Mouse (Mus musculus): ENCODE measurements around the gene Slc27a1. TPM values are rescaled to one million over a fixed set of nuclear protein-coding genes. Genes with fewer than 3 reads are reported as not detected.
A peak's percentile ranks its signal among the peaks of the same experiment; 100 is the strongest.

Gene Slc27a1
- total and polyA plus RNA-seq, 3 experiments = 0.33 TPM; not detected in 2

- H3K4me1 ChIP-seq (ENCODE audit: insufficient read depth, low read depth, low read length) = peaks cover 15% of the 10 kb centered on the region; the same call in 1 of the 2 replicates
- H3K9me3 ChIP-seq (replicated peaks) = no peaks in the 10 kb centered on the region
- no peak overlapping the region for H3K4me3 ChIP-seq (ENCODE audit: low read depth, low read length)
- peaks cover 10% of the 10 kb centered on the region for H3K36me3 ChIP-seq (replicated peaks)
- ATAC-seq (ENCODE audit: extremely low read depth, insufficient number of reproducible peaks, low FRiP score, poor library complexity, severe bottlenecking) = no peak
- no peak for DNase-seq (ENCODE audit: low spot score)
- peaks cover 32% of the 10 kb centered on the region for H3K27me3 ChIP-seq (ENCODE audit: insufficient read depth, low read length)
- no peak for TF ChIP-seq GATA1 (IDR thresholded peaks at IDR 0.05; ENCODE audit: borderline replicate concordance, low read length)
- no peak for TF ChIP-seq TAL1 (conservative IDR thresholded peaks at IDR 0.05; ENCODE audit: low read depth, low read length)
- no peak for TF ChIP-seq CTCF (IDR thresholded peaks at IDR 0.05; ENCODE audit: low read depth, low read length)
- TF ChIP-seq GATA2 (IDR thresholded peaks at IDR 0.05; ENCODE audit: borderline replicate concordance, low read depth, low read length) = no peak
- no peak for TF ChIP-seq POLR2AphosphoS5 (IDR thresholded peaks at IDR 0.05; ENCODE audit: insufficient replicate concordance, low read depth, low read length)
Measured at GRCm38 (mm10) chr8:71552770-71553169, 15.9 kb upstream of the Slc27a1 start.

GRCm38 (mm10) chr8:71554001-71554400 is 14.7 kb upstream of the Slc27a1 start:
- no peaks in the 10 kb centered on the region for H3K9me3 ChIP-seq (replicated peaks)
- peaks cover 43% of the 10 kb centered on the region for H3K27me3 ChIP-seq (ENCODE audit: insufficient read depth, low read length)
- DNase-seq (ENCODE audit: low spot score) = no peak
- no peak overlapping the region for H3K4me3 ChIP-seq (ENCODE audit: low read depth, low read length)
- ATAC-seq (ENCODE audit: extremely low read depth, insufficient number of reproducible peaks, low FRiP score, poor library complexity, severe bottlenecking) = no peak
- TF ChIP-seq TAL1 (conservative IDR thresholded peaks at IDR 0.05; ENCODE audit: low read depth, low read length) (no peak), POLR2AphosphoS5 (IDR thresholded peaks at IDR 0.05; ENCODE audit: insufficient replicate concordance, low read depth, low read length) (no peak), GATA2 (IDR thresholded peaks at IDR 0.05; ENCODE audit: borderline replicate concordance, low read depth, low read length) (no peak), CTCF (IDR thresholded peaks at IDR 0.05; ENCODE audit: low read depth, low read length) (no peak), GATA1 (IDR thresholded peaks at IDR 0.05; ENCODE audit: borderline replicate concordance, low read length) (no peak)
- no peaks in the 10 kb centered on the region for H3K36me3 ChIP-seq (replicated peaks)
- peaks cover 24% of the 10 kb centered on the region for H3K4me1 ChIP-seq (ENCODE audit: insufficient read depth, low read depth, low read length)

- ATAC-seq (ENCODE audit: extremely low read depth, insufficient number of reproducible peaks, low FRiP score, poor library complexity, severe bottlenecking) (no peak), DNase-seq (ENCODE audit: low spot score) (no peak)
- H3K27me3 ChIP-seq (ENCODE audit: insufficient read depth, low read length) = peaks cover 47% of the 10 kb centered on the region
- H3K4me1 ChIP-seq (ENCODE audit: insufficient read depth, low read depth, low read length) = peaks cover 27% of the 10 kb centered on the region
- H3K4me3 ChIP-seq (ENCODE audit: low read depth, low read length) = no peak overlapping the region
- no peaks in the 10 kb centered on the region for H3K36me3 ChIP-seq (replicated peaks)
- H3K9me3 ChIP-seq (replicated peaks) = no peaks in the 10 kb centered on the region
- TF ChIP-seq GATA1 (IDR thresholded peaks at IDR 0.05; ENCODE audit: borderline replicate concordance, low read length) = no peak
- no peak for TF ChIP-seq GATA2 (IDR thresholded peaks at IDR 0.05; ENCODE audit: borderline replicate concordance, low read depth, low read length)
- no peak for TF ChIP-seq POLR2AphosphoS5 (IDR thresholded peaks at IDR 0.05; ENCODE audit: insufficient replicate concordance, low read depth, low read length)
- no peak for TF ChIP-seq CTCF (IDR thresholded peaks at IDR 0.05; ENCODE audit: low read depth, low read length)
- TF ChIP-seq TAL1 (conservative IDR thresholded peaks at IDR 0.05; ENCODE audit: low read depth, low read length) = no peak
Measured at GRCm38 (mm10) chr8:71554644-71555043, 14.0 kb upstream of the Slc27a1 start.

GRCm38 (mm10) chr8:71558071-71558957 is 10.4 kb upstream of the Slc27a1 start, which contains the start of gene Tmem221:
Gene Tmem221, minus strand, starts transcription at chr8:71558871.
- TF ChIP-seq GATA2 (IDR thresholded peaks at IDR 0.05; ENCODE audit: borderline replicate concordance, low read depth, low read length) (no peak), POLR2AphosphoS5 (IDR thresholded peaks at IDR 0.05; ENCODE audit: insufficient replicate concordance, low read depth, low read length) (no peak), CTCF (IDR thresholded peaks at IDR 0.05; ENCODE audit: low read depth, low read length) (no peak), GATA1 (IDR thresholded peaks at IDR 0.05; ENCODE audit: borderline replicate concordance, low read length) (no peak), TAL1 (conservative IDR thresholded peaks at IDR 0.05; ENCODE audit: low read depth, low read length) (no peak)
- H3K36me3 ChIP-seq (replicated peaks) = no peaks in the 10 kb centered on the region
- peaks cover 55% of the 10 kb centered on the region for H3K27me3 ChIP-seq (ENCODE audit: insufficient read depth, low read length)
- no peaks in the 10 kb centered on the region for H3K9me3 ChIP-seq (replicated peaks)
- no peak for DNase-seq (ENCODE audit: low spot score)
- H3K4me1 ChIP-seq (ENCODE audit: insufficient read depth, low read depth, low read length) = peaks cover 31% of the 10 kb centered on the region
- ATAC-seq (ENCODE audit: extremely low read depth, insufficient number of reproducible peaks, low FRiP score, poor library complexity, severe bottlenecking) = no peak
- H3K4me3 ChIP-seq (ENCODE audit: low read depth, low read length) = peak within 1 kb of the TSS; percentile 38; the same call in 1 of the 2 replicates

- peaks cover 4% of the 10 kb centered on the region for H3K9me3 ChIP-seq (replicated peaks)
- peaks cover 25% of the 10 kb centered on the region for H3K4me1 ChIP-seq (ENCODE audit: insufficient read depth, low read depth, low read length)
- peak overlapping the region; percentile 38; the same call in 1 of the 2 replicates for H3K4me3 ChIP-seq (ENCODE audit: low read depth, low read length)
- TF ChIP-seq CTCF (IDR thresholded peaks at IDR 0.05; ENCODE audit: low read depth, low read length) (no peak), TAL1 (conservative IDR thresholded peaks at IDR 0.05; ENCODE audit: low read depth, low read length) (no peak), POLR2AphosphoS5 (IDR thresholded peaks at IDR 0.05; ENCODE audit: insufficient replicate concordance, low read depth, low read length) (no peak), GATA1 (IDR thresholded peaks at IDR 0.05; ENCODE audit: borderline replicate concordance, low read length) (no peak), GATA2 (IDR thresholded peaks at IDR 0.05; ENCODE audit: borderline replicate concordance, low read depth, low read length) (no peak)
- ATAC-seq (ENCODE audit: extremely low read depth, insufficient number of reproducible peaks, low FRiP score, poor library complexity, severe bottlenecking) (no peak), DNase-seq (ENCODE audit: low spot score) (no peak)
- peaks cover 53% of the 10 kb centered on the region for H3K27me3 ChIP-seq (ENCODE audit: insufficient read depth, low read length)
- no peaks in the 10 kb centered on the region for H3K36me3 ChIP-seq (replicated peaks)
Measured at GRCm38 (mm10) chr8:71558958-71559690, 9.6 kb upstream of the Slc27a1 start.

- peaks cover 54% of the 10 kb centered on the region for H3K27me3 ChIP-seq (ENCODE audit: insufficient read depth, low read length)
- no peaks in the 10 kb centered on the region for H3K36me3 ChIP-seq (replicated peaks)
- ATAC-seq (ENCODE audit: extremely low read depth, insufficient number of reproducible peaks, low FRiP score, poor library complexity, severe bottlenecking) (no peak), DNase-seq (ENCODE audit: low spot score) (no peak)
- peaks cover 17% of the 10 kb centered on the region for H3K4me1 ChIP-seq (ENCODE audit: insufficient read depth, low read depth, low read length)
- TF ChIP-seq CTCF (IDR thresholded peaks at IDR 0.05; ENCODE audit: low read depth, low read length) = no peak
- TF ChIP-seq GATA1 (IDR thresholded peaks at IDR 0.05; ENCODE audit: borderline replicate concordance, low read length) = no peak
- TF ChIP-seq GATA2 (IDR thresholded peaks at IDR 0.05; ENCODE audit: borderline replicate concordance, low read depth, low read length) = no peak
- TF ChIP-seq POLR2AphosphoS5 (IDR thresholded peaks at IDR 0.05; ENCODE audit: insufficient replicate concordance, low read depth, low read length) = no peak
- TF ChIP-seq TAL1 (conservative IDR thresholded peaks at IDR 0.05; ENCODE audit: low read depth, low read length) = no peak
- peaks cover 4% of the 10 kb centered on the region for H3K9me3 ChIP-seq (replicated peaks)
- no peak overlapping the region for H3K4me3 ChIP-seq (ENCODE audit: low read depth, low read length)
Measured at GRCm38 (mm10) chr8:71560071-71560470, 8.6 kb upstream of the Slc27a1 start.

Data from G1E (cell line).